Mouse (Mus musculus) limb, embryonic 10.5 days (tissue): Measurements from ENCODE around the gene Zfp768. TPM values are rescaled to one million over a fixed set of nuclear protein-coding genes. Genes with fewer than 3 reads are reported as not detected.

ENCODE experiments used
- DNase-seq: peaks from one replicate; pipeline ENCODE4 v3.0.0-alpha.2; 2017; ENCODE audit warnings: low spot score
- H3K27ac ChIP-seq: fragments of 300-500 bp; sonication (generic); 2 replicates; pipeline ENCODE4 v1.5.1; 2016; ENCODE audit warnings: mild to moderate bottlenecking
- H3K27me3 ChIP-seq: fragments of 300-500 bp; sonication (generic); 2 replicates; pipeline ENCODE4 v1.6.1; 2016; ENCODE audit warnings: low read depth, mild to moderate bottlenecking; ENCODE audit not compliant: poor library complexity, severe bottlenecking
- H3K36me3 ChIP-seq: fragments of 300-500 bp; sonication (generic); 2 replicates; pipeline ENCODE4 v1.6.1; 2016; ENCODE audit warnings: mild to moderate bottlenecking, moderate library complexity
- H3K4me1 ChIP-seq: fragments of 300-500 bp; sonication (generic); 2 replicates; pipeline ENCODE4 v1.6.1; 2016
- H3K4me3 ChIP-seq: fragments of 300-500 bp; sonication (generic); 2 replicates; pipeline ENCODE4 v1.5.1; 2016; ENCODE audit warnings: mild to moderate bottlenecking, moderate library complexity
- H3K9me3 ChIP-seq: fragments of 300-500 bp; sonication (generic); replicated peaks from 2 replicates; pipeline ENCODE4 v1.6.1; 2016; ENCODE audit warnings: mild to moderate bottlenecking
- WGBS: fragments of 180-500 bp; shearing (Covaris S2); methylation state at CpG from one replicate; pipeline ENCODE4 v1.1.7; 2016; 5-methylcytosine and 5-hydroxymethylcytosine counted together
- polyA plus RNA-seq: library from polyadenylated mRNA; unstranded; fragments of >200 nt; fragmentation: Nextera tagmentation; extraction: Ambion mirVana; gene quantifications from 2 replicates; pipeline ENCODE4 v1.2.1, GENCODE M21; 2016

The Zfp768 gene
- polyA plus RNA-seq, 1 experiment from 2014 or later, result 23.8 TPM

DNA sequence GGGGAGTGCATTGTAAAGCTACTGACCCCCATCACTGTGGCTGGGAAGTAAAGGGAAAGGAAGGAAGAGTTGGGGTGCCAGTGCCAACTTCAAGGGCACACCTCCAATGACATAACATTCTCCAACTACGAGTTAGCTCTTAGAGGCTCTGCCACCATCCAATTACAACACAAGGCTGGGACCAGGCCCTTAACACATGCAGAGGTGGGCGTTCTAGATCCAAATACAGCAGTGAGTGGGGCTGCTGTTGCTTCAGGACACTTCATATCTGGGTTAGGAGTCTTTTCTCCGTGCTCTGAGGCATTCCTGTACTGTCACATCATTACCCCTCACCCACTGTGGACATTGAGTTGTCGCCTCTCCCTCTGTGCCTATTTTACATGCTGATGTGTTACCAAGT is 24.3 kb downstream of the Zfp768 start:
- Histone ChIP-seq H3K4me3 (no peak overlapping the region), H3K9me3 (no peaks in the 10 kb centered on the region), H3K27me3 (no peaks in the 10 kb centered on the region), H3K27ac (no peak overlapping the region), H3K36me3 (no peaks in the 10 kb centered on the region), H3K4me1 (peaks cover 4% of the 10 kb centered on the region)
- 67% methylated on average over 4 of the region's 4 CpGs for WGBS
- DNase-seq, result no peak

DNA sequence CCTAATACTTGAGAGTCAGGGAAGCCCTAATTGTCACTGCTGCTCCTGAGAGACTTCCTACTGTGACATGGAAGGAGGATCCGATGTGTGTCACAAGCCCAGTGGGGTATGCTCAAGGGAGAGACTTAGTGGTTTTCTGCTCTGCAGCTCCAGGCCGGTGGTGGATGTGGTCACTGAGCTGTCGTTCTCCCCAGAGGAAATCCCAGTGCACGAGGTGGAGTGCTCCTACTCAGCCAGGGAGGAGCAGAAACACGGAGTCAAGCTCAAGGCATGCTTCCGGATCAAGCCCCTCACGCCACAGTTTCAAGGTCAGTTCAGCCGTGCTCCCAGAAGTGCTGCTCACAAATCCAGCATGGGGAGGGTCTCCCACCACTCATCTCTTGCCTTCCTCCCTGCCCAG is 31.5 kb downstream of the Zfp768 start:
- Histone ChIP-seq H3K4me3 (no peak overlapping the region), H3K27ac (no peak overlapping the region), H3K9me3 (no peaks in the 10 kb centered on the region), H3K36me3 (no peaks in the 10 kb centered on the region; the same call in 1 of the 2 replicates), H3K27me3 (no peaks in the 10 kb centered on the region), H3K4me1 (peaks cover 7% of the 10 kb centered on the region)
- WGBS, result 61% methylated on average over 8 of the region's 8 CpGs
- DNase-seq, result no peak

DNA sequence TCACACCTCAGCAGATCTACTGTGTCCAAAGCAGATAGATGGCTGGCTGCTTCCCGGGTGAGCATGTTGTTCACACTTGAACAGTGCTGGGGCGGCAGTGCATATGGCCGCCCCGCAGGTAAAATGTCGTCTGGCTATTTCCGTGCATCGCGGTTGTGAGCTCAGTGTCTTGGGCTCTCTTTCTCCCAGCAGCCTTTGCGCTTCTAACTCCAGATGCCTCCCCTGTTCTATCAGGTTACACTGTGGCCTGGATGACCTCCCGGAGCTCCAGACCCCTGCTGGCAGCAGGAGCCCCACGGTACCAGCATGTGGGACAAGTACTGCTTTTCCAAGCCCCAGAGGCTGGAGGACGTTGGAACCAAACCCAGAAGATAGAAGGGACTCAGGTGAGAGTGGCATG is 35.4 kb downstream of the Zfp768 start:
- WGBS, result 72% methylated on average over 12 of the region's 12 CpGs
- H3K36me3 ChIP-seq, result no peaks in the 10 kb centered on the region; the same call in 1 of the 2 replicates
- H3K27ac ChIP-seq, result no peak overlapping the region
- no peaks in the 10 kb centered on the region for H3K9me3 ChIP-seq
- no peaks in the 10 kb centered on the region for H3K27me3 ChIP-seq
- peak overlapping the region; percentile 3; the same call in 1 of the 2 replicates for H3K4me3 ChIP-seq
- H3K4me1 ChIP-seq, result peaks cover 7% of the 10 kb centered on the region
- no peak for DNase-seq

DNA sequence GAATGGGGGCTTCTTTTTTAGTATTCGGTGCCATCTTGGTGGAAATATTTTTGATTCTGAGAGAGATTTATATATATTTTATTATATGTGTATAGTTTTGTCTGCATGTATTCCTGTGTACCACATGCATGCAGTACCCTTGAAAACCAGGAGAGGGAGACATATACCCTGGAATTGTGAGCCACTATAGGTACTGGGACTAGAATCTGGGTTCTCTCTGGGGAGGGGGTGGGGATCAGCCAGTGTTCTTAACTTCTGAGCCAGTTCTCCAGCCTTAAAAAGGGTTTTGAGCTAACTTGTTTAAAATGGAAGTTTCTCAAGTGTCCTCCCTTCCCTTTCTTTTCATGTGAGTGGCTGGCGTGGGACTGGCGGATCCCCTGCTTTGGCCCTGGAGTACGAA is 36.5 kb downstream of the Zfp768 start:
- WGBS, result 77% methylated on average over 4 of the region's 4 CpGs
- peak; percentile 58 for DNase-seq

DNA sequence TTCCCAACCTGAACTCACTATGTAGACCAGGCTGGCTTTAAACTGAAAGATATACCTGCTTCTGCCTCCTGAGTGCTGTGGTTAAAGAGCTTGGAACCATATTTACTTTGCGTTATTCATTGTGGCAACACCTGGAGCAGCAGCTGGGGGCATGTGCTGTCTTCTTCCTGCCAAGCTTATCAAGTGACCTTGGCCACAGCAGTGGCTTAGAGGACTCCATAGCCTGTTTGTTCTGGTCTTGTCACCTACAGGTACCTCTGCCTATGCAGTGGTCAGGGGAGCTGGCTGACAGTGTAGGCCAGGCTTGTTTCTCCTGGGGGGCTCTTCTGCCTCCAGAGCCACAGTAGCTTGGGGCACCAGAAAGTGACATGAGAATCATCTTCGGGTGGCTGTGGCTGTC is 37.0 kb downstream of the Zfp768 start:
- Histone ChIP-seq H3K9me3 (no peaks in the 10 kb centered on the region), H3K36me3 (no peaks in the 10 kb centered on the region), H3K4me1 (peaks cover 7% of the 10 kb centered on the region), H3K27me3 (no peaks in the 10 kb centered on the region), H3K27ac (no peak overlapping the region), H3K4me3 (no peak overlapping the region)
- WGBS, result 81% methylated on average over 2 of the region's 2 CpGs
- no peak for DNase-seq

More for the DNA sequence above, 36.5 kb downstream of the Zfp768 start:
- Histone ChIP-seq H3K4me1 (peaks cover 7% of the 10 kb centered on the region), H3K27me3 (no peaks in the 10 kb centered on the region), H3K36me3 (no peaks in the 10 kb centered on the region), H3K27ac (0 out of 2 replicates have a peak overlapping the region, but pooled peaks have one; percentile 1), H3K4me3 (no peak overlapping the region), H3K9me3 (no peaks in the 10 kb centered on the region)

DNA sequence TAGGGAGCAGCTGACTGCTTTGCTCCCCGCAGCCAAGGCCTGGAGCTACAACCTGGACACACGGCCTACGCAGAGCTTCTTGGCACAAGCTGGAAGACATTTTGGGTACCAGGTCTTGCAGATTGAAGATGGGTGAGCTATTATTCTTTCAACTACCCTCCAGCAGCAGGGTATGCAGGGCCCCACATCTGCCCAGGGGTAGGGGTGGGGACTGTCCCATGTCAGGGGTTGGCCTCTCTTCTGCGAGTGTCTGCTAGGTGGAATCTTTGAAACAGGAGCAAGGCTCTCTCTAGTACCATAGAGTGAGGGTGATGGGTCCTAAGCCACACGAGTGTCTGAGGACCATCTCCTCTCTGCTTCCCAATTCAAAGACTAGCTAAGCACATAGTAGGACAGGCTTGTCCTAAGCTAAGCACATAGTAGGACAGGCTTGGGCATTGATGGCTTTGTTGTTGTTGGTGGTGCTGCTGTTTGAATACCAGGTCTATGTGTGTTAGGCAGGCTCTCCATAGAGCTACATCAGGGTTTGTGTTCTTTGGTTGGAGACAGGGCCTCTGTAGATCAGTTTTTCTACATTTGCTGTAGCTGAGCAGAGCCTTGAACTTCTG is 47.7 kb downstream of the Zfp768 start:
- Histone ChIP-seq H3K36me3 (no peaks in the 10 kb centered on the region), H3K27me3 (no peaks in the 10 kb centered on the region), H3K4me3 (no peak overlapping the region), H3K9me3 (no peaks in the 10 kb centered on the region), H3K4me1 (no peaks in the 10 kb centered on the region), H3K27ac (no peak overlapping the region)
- DNase-seq, result no peak
- 93% methylated on average over 5 of the region's 5 CpGs for WGBS

DNA sequence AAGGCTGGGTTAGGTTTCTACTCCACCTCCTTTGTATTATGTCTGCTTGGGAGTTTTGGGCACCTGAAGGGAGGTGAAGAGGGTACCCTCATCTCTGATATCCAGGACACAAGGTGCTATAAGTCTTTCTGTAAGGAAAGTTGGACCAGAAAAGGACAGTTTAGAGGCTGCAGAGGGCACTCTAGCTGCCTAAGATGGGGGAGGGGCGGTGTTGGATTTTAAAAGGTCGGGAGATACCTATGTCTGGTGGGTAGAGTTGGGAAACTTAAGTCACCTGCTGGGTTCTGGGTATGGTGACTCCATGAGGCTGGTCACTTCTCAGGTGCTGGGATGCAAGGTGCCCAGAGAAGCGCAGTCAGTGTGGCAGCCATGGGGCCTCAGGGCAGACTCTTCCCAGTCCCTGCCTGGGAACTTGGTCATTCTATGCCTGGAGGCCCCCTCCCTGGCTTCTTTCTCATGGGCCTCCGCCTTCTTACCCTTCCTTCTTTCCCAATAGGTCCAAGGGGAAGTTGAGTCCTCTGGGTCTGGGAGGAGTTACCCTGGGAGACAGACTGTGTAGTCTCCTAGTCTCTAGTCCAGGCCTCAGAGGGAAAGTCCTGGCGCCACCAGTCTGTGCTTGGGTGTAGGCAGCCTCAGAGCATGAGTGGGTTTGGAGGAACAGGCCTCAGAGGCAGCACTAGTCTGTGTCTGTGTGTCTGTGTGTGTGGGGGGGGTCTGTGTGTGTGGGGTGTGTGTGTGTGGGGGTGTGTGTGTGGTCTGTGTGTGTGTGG is 48.4 kb downstream of the Zfp768 start:
- 88% methylated on average over 5 of the region's 5 CpGs for WGBS
- no peak overlapping the region for H3K4me3 ChIP-seq

DNA sequence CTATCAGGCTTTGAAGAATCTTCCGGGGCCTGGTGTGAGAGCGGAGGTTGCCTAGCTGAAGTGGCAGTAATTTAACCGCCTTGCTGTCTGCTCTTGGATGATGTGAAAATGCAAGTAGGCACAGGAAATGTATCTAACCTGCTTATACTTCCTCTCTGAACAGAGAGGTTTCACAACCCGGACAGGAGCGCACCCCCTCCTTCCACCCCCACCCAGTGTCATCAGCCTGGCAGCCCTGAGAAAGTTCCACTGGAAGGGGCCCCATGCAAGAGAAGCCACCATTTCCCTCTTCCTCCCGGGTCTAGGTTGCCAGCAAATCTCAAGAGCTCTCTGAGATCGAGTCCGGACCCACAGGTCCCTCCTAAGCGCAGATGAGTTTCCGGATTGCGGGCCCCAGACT is 49.3 kb downstream of the Zfp768 start, which contains the start of gene Itgal:
Itgal (plus strand) TSS at position 163 of the 400 bp plus-strand sequence.
- 80% methylated on average over 11 of the region's 11 CpGs for WGBS

More for the DNA sequence above, 48.4 kb downstream of the Zfp768 start:
- Histone ChIP-seq H3K4me1 (no peaks in the 10 kb centered on the region), H3K27ac (no peak overlapping the region), H3K36me3 (no peaks in the 10 kb centered on the region), H3K27me3 (no peaks in the 10 kb centered on the region), H3K9me3 (no peaks in the 10 kb centered on the region)
- no peak for DNase-seq

More for the DNA sequence above, 49.3 kb downstream of the Zfp768 start, which contains the start of gene Itgal:
- DNase-seq, result no peak
- H3K9me3 ChIP-seq, result no peaks in the 10 kb centered on the region
- H3K27ac ChIP-seq, result no peak within 1 kb of the TSS
- H3K36me3 ChIP-seq, result no peaks in the 10 kb centered on the region
- no peak within 1 kb of the TSS for H3K4me3 ChIP-seq
- H3K27me3 ChIP-seq, result no peaks in the 10 kb centered on the region
- H3K4me1 ChIP-seq, result no peaks in the 10 kb centered on the region

Other genes with a start within 250 kb of the Zfp768 start
- gene Qprt, start 223.4 kb downstream of the Zfp768 start, polyA plus RNA-seq, result 1.7 TPM in 2 replicates
- gene Spn, start 207.8 kb downstream of the Zfp768 start, polyA plus RNA-seq, result 0.09 and 0.18 TPM in 2 replicates
- gene Cd2bp2, start 149.5 kb downstream of the Zfp768 start, polyA plus RNA-seq, result 85.9 and 94.0 TPM in 2 replicates
- gene Tbc1d10b, start 137.1 kb downstream of the Zfp768 start, polyA plus RNA-seq, result 32.1 and 34.8 TPM in 2 replicates
- 8.8 and 13.1 TPM in 2 replicates for gene Mylpf, start 136.7 kb downstream of the Zfp768 start, polyA plus RNA-seq
- gene Zfp553, start 112.5 kb downstream of the Zfp768 start, polyA plus RNA-seq, result 74.2 and 74.9 TPM in 2 replicates
- gene Sept1, start 112.5 kb downstream of the Zfp768 start, polyA plus RNA-seq, result 27.0 and 29.9 TPM in 2 replicates
- gene Zfp771, start 101.3 kb downstream of the Zfp768 start, polyA plus RNA-seq, result 70.6 and 73.6 TPM in 2 replicates
- gene Dctpp1, start 84.9 kb downstream of the Zfp768 start, polyA plus RNA-seq, result 340 and 453 TPM in 2 replicates
- 89.7 and 93.9 TPM in 2 replicates for gene Sephs2, start 71.5 kb downstream of the Zfp768 start, polyA plus RNA-seq
- gene Itgal, start 49.3 kb downstream of the Zfp768 start, polyA plus RNA-seq, result 0.46 and 0.69 TPM in 2 replicates
- gene Zfp747, start 30.5 kb upstream of the Zfp768 start, polyA plus RNA-seq, result 7.9 and 9.5 TPM in 2 replicates
- gene 9130019O22Rik, start 41.6 kb upstream of the Zfp768 start, polyA plus RNA-seq, result 5.2 and 7.2 TPM in 2 replicates
- gene E430018J23Rik, start 48.0 kb upstream of the Zfp768 start, polyA plus RNA-seq, result 5.7 and 7.0 TPM in 2 replicates
- 6.2 and 7.9 TPM in 2 replicates for gene Zfp764, start 61.2 kb upstream of the Zfp768 start, polyA plus RNA-seq
- gene Zfp688, start 76.5 kb upstream of the Zfp768 start, polyA plus RNA-seq, result 29.5 and 37.0 TPM in 2 replicates
- 14.2 and 14.5 TPM in 2 replicates for gene Zfp689, start 103.6 kb upstream of the Zfp768 start, polyA plus RNA-seq
- gene Prr14, start 114.0 kb upstream of the Zfp768 start, polyA plus RNA-seq, result 41.0 and 46.9 TPM in 2 replicates
- gene Fbrs, start 133.6 kb upstream of the Zfp768 start, polyA plus RNA-seq, result 11.4 and 12.5 TPM in 2 replicates
- gene Srcap, start 166.4 kb upstream of the Zfp768 start, polyA plus RNA-seq, result 70.9 and 80.4 TPM in 2 replicates
- 15.4 and 17.1 TPM in 2 replicates for gene Gm42715, start 174.0 kb upstream of the Zfp768 start, polyA plus RNA-seq
- gene Tmem265, start 215.8 kb upstream of the Zfp768 start, polyA plus RNA-seq, result 3.1 and 4.1 TPM in 2 replicates
- gene Phkg2, start 227.8 kb upstream of the Zfp768 start, polyA plus RNA-seq, result 34.1 and 39.6 TPM in 2 replicates
- gene Ccdc189, start 243.0 kb upstream of the Zfp768 start, polyA plus RNA-seq, result 9.4 and 12.4 TPM in 2 replicates
- 62.2 and 69.6 TPM in 2 replicates for gene Rnf40, start 243.2 kb upstream of the Zfp768 start, polyA plus RNA-seq